Mouse (Mus musculus): ENCODE results near the gene Myo1d.

Myo1d gene

GRCm38 (mm10) chr11:80719014-80719413 lies 60.8 kb downstream of the Myo1d start:
- DNase-seq, result no peak

GRCm38 (mm10) chr11:80718036-80718435 lies 61.8 kb downstream of the Myo1d start:
- no peak for DNase-seq

- peak; percentile 33 for DNase-seq
Observed at GRCm38 (mm10) chr11:80715115-80715514, 64.7 kb downstream of the Myo1d start.

- no peak for DNase-seq
Observed at GRCm38 (mm10) chr11:80713705-80714104, 66.1 kb downstream of the Myo1d start.

- DNase-seq, result no peak
Observed at GRCm38 (mm10) chr11:80712201-80712600, 67.6 kb downstream of the Myo1d start.

GRCm38 (mm10) chr11:80711336-80711735 lies 68.5 kb downstream of the Myo1d start:
- DNase-seq, result peak; percentile 67

- no peak for DNase-seq
Observed at GRCm38 (mm10) chr11:80700611-80701010, 79.2 kb downstream of the Myo1d start.

GRCm38 (mm10) chr11:80698721-80699120 lies 81.1 kb downstream of the Myo1d start:
- no peak for DNase-seq

GRCm38 (mm10) chr11:80696350-80696749 lies 83.5 kb downstream of the Myo1d start:
- no peak for DNase-seq

- no peak for DNase-seq
Observed at GRCm38 (mm10) chr11:80684603-80685002, 95.2 kb downstream of the Myo1d start.

- DNase-seq, result peak; percentile 54
Observed at GRCm38 (mm10) chr11:80682745-80683144, 97.1 kb downstream of the Myo1d start.

GRCm38 (mm10) chr11:80673013-80673412 lies 106.8 kb downstream of the Myo1d start:
- DNase-seq, result no peak

GRCm38 (mm10) chr11:80670391-80670790 lies 109.4 kb downstream of the Myo1d start:
- DNase-seq, result no peak

- no peak for DNase-seq
Observed at GRCm38 (mm10) chr11:80669934-80670333, 109.9 kb downstream of the Myo1d start.

GRCm38 (mm10) chr11:80666211-80666610 lies 113.6 kb downstream of the Myo1d start:
- DNase-seq, result no peak

- DNase-seq, result no peak
Observed at GRCm38 (mm10) chr11:80664261-80664660, 115.6 kb downstream of the Myo1d start.

- DNase-seq, result no peak
Observed at GRCm38 (mm10) chr11:80645111-80645510, 134.7 kb downstream of the Myo1d start.

- DNase-seq, result no peak
Observed at GRCm38 (mm10) chr11:80628992-80629865, 150.6 kb downstream of the Myo1d start.

GRCm38 (mm10) chr11:80628581-80628980 lies 151.2 kb downstream of the Myo1d start:
- DNase-seq, result no peak

- DNase-seq, result no peak
Observed at GRCm38 (mm10) chr11:80623038-80623380, 156.8 kb downstream of the Myo1d start.

GRCm38 (mm10) chr11:80622233-80623037 lies 157.4 kb downstream of the Myo1d start:
- DNase-seq, result no peak

- no peak for DNase-seq
Observed at GRCm38 (mm10) chr11:80614949-80615725, 164.7 kb downstream of the Myo1d start.

GRCm38 (mm10) chr11:80614418-80614817 lies 165.4 kb downstream of the Myo1d start:
- DNase-seq, result peak; percentile 64

Measured in kidney, postnatal 10 days (tissue).